Mouse (Mus musculus) adrenal gland, adult (tissue): ENCODE data around the gene Lamtor2.

ENCODE experiments used
- DNase-seq, 2 experiments: peaks; one replicate each; pipeline ENCODE4 v3.0.0; 2022 to 2023; ENCODE audit warnings: low spot score in 1 of 2; ENCODE audit not compliant: inconsistent age in 2 of 2

Lamtor2 gene

GRCm38 (mm10) chr3:88569093-88569492 is 16.2 kb upstream of the Lamtor2 start:
- peak in 1 of 2 experiments; percentile 48 for DNase-seq

- DNase-seq: peak in 1 of 2 experiments; percentile 60
Observed at GRCm38 (mm10) chr3:88568615-88569014, 15.7 kb upstream of the Lamtor2 start.

- DNase-seq: peak in 1 of 2 experiments; percentile 67
Observed at GRCm38 (mm10) chr3:88567892-88568291, 15.0 kb upstream of the Lamtor2 start.

- DNase-seq: no peak
Observed at GRCm38 (mm10) chr3:88566536-88567061, 13.7 kb upstream of the Lamtor2 start.

GRCm38 (mm10) chr3:88566116-88566515 is 13.2 kb upstream of the Lamtor2 start:
- no peak for DNase-seq

- DNase-seq: no peak
Observed at GRCm38 (mm10) chr3:88563966-88564365, 11.1 kb upstream of the Lamtor2 start.

GRCm38 (mm10) chr3:88563442-88563841 is 10.6 kb upstream of the Lamtor2 start:
- DNase-seq: no peak

GRCm38 (mm10) chr3:88561989-88562388 is 9.1 kb upstream of the Lamtor2 start:
- DNase-seq: no peak

GRCm38 (mm10) chr3:88559596-88559995 is 6.7 kb upstream of the Lamtor2 start:
- DNase-seq: no peak

GRCm38 (mm10) chr3:88556616-88557015 is 3.7 kb upstream of the Lamtor2 start:
- DNase-seq: no peak

GRCm38 (mm10) chr3:88555731-88556130 is 2.9 kb upstream of the Lamtor2 start:
- DNase-seq: no peak

GRCm38 (mm10) chr3:88555069-88555605 is 2.3 kb upstream of the Lamtor2 start:
- DNase-seq: no peak

- peak in 1 of 2 experiments; percentile 85 for DNase-seq
Observed at GRCm38 (mm10) chr3:88553880-88554586, 1.2 kb upstream of the Lamtor2 start.

- DNase-seq: peak; percentile 94 to 97
Observed at GRCm38 (mm10) chr3:88553525-88553879, 628 bp upstream of the Lamtor2 start, which contains the start of gene Ubqln4. TSS of gene Ubqln4 (plus strand) at chr3:88553758.

- DNase-seq: no peak
Observed at GRCm38 (mm10) chr3:88552082-88552645, 710 bp downstream of the Lamtor2 start.

- DNase-seq: peak in 1 of 2 experiments; percentile 62
Observed at GRCm38 (mm10) chr3:88551586-88551985, 1.3 kb downstream of the Lamtor2 start.

- DNase-seq: no peak
Observed at GRCm38 (mm10) chr3:88548180-88548917, 4.5 kb downstream of the Lamtor2 start, which contains the start of gene Rab25. TSS of gene Rab25 (minus strand) at chr3:88548300.

GRCm38 (mm10) chr3:88546674-88547418 is 6.0 kb downstream of the Lamtor2 start:
- DNase-seq: no peak

GRCm38 (mm10) chr3:88544955-88545591 is 7.8 kb downstream of the Lamtor2 start:
- no peak for DNase-seq

GRCm38 (mm10) chr3:88544514-88544913 is 8.4 kb downstream of the Lamtor2 start:
- DNase-seq: peak in 1 of 2 experiments; percentile 73
